7 mouse cellular contexts compared by ENCODE assay signal in genomic region chr1:74787846-74788245, GRCm38 (mm10). TPM values are rescaled to one million over a fixed set of nuclear protein-coding genes. Genes with fewer than 3 reads are reported as not detected.
DNase-seq lines count a peak whose midpoint lies in the region; ATAC-seq and TF ChIP-seq lines count a peak whose summit lies in the region.

No protein-coding gene starts in this region.

- H3K9ac ChIP-seq in CH12.LX (ENCODE audit: insufficient read depth, low read depth) = no peak overlapping the region

- peak overlapping the region; percentile 37 for H3K27ac ChIP-seq in CH12.LX (ENCODE audit: insufficient read depth, low read depth)

- TF ChIP-seq EP300 in CH12.LX (IDR thresholded peaks at IDR 0.05; ENCODE audit: low read length) = no peak

- in situ Hi-C loops in CH12.LX (cut with MboI; ENCODE audit: low pct_ligation_motif_present, low pct_unique_long_range_greater_than_20kb, low sequenced_read_pairs) = no loop called here

- peak; percentile 77 for ATAC-seq in activated CD4-positive, CD25-positive, alpha-beta regulatory T cell, adult 4 months
- ATAC-seq in common myeloid progenitor, adult 5-6 weeks (replicated peaks; ENCODE audit: low read depth, poor library complexity, severe bottlenecking) = peak; percentile 78
- peak; percentile 67 for ATAC-seq in granulocyte monocyte progenitor cell, adult 5-6 weeks (replicated peaks; ENCODE audit: poor library complexity, severe bottlenecking)

- H3K9me3 ChIP-seq in CH12.LX (replicated peaks; ENCODE audit: low read length) = peaks cover 12% of the 10 kb centered on the region

- H3K79me2 ChIP-seq in CH12.LX (replicated peaks; ENCODE audit: control insufficient read depth, extremely low read depth, insufficient read depth, poor library complexity, severe bottlenecking) = peaks cover 8% of the 10 kb centered on the region

- TF ChIP-seq POLR2A in CH12.LX (IDR thresholded peaks at IDR 0.05; ENCODE audit: low read depth, low read length) = no peak

- peak overlapping the region; percentile 48; the same call in 1 of the 2 replicates for H3K4me2 ChIP-seq in CH12.LX (ENCODE audit: insufficient read depth, low read depth, poor library complexity, severe bottlenecking)

- dilution Hi-C loops in CH12.LX (cut with MboI; ENCODE audit: extremely low pct_ligation_motif_present, extremely low pct_unique_long_range_greater_than_20kb, low sequenced_read_pairs) = no loop called here

- peak; percentile 92 for TF ChIP-seq RAD21 in CH12.LX (IDR thresholded peaks at IDR 0.05; ENCODE audit: low read depth, low read length)

- TF ChIP-seq CTCF in CH12.LX (conservative IDR thresholded peaks at IDR 0.05 in 1 of 2, IDR thresholded peaks at IDR 0.05 in 1 of 2; ENCODE audit: low read depth in 2 of 2, low read length in 2 of 2) = peak; percentile 35 to 96; a peak in 3 of 4 replicates

- peaks cover 32 to 50% of the 10 kb centered on the region in 2 experiments for H3K4me1 ChIP-seq in CH12.LX (ENCODE audit: control insufficient read depth in 1 of 2, insufficient read depth in 2 of 2)

- peaks cover 0 to 18% of the 10 kb centered on the region in 2 experiments for H3K36me3 ChIP-seq in CH12.LX (replicated peaks in 1 of 2; ENCODE audit: control insufficient read depth in 1 of 2, insufficient read depth in 1 of 2, low read length in 1 of 2)

- H3K4me3 ChIP-seq in CH12.LX (replicated peaks in 1 of 3; ENCODE audit: low read depth in 2 of 3, low read length in 2 of 3, poor library complexity in 1 of 3) = peak overlapping the region in 2 of 3 experiments; percentile 2 to 49

- peak; percentile 91 for DNase-seq in CH12.LX (ENCODE audit: extremely low read depth)
- peak; percentile 73 to 89 for DNase-seq in kidney, postnatal 25 days
- DNase-seq in lung, postnatal 10 days = peak; percentile 87
- peak; percentile 81 for DNase-seq in retina, postnatal 7 days (ENCODE audit: low read depth, low spot score)

- H3K27me3 ChIP-seq in CH12.LX (replicated peaks) = no peaks in the 10 kb centered on the region

TF ChIP-seq in CH12.LX, 34 proteins besides CTCF, POLR2A, EP300 and RAD21:
- TF ChIP-seq PAX5 (IDR thresholded peaks at IDR 0.05; ENCODE audit: low read length) (no peak), USF1 (IDR thresholded peaks at IDR 0.05; ENCODE audit: low read depth, low read length) (no peak), SIN3A (IDR thresholded peaks at IDR 0.05; ENCODE audit: low read length) (0 out of 2 replicates have a peak, but pooled peaks have one; percentile 40), MAZ (IDR thresholded peaks at IDR 0.05; ENCODE audit: low read depth, low read length) (peak; percentile 57; the same call in 1 of the 2 replicates), TBP (conservative IDR thresholded peaks at IDR 0.05; ENCODE audit: low read depth, low read length) (no peak), ZC3H11A (IDR thresholded peaks at IDR 0.05; ENCODE audit: low read depth, low read length) (peak; percentile 89), CHD1 (IDR thresholded peaks at IDR 0.05; ENCODE audit: low read depth, low read length) (no peak), BHLHE40 (IDR thresholded peaks at IDR 0.05; ENCODE audit: low read depth, low read length) (no peak), MYC (IDR thresholded peaks at IDR 0.05; ENCODE audit: low read depth, low read length) (no peak), CHD2 (IDR thresholded peaks at IDR 0.05; ENCODE audit: low read length) (no peak; the same call in 1 of the 2 replicates), USF2 (conservative IDR thresholded peaks at IDR 0.05; ENCODE audit: low read depth, low read length) (no peak), NRF1 (IDR thresholded peaks at IDR 0.05; ENCODE audit: low read depth, low read length) (no peak), MAFK (IDR thresholded peaks at IDR 0.05; ENCODE audit: insufficient replicate concordance, low read length) (no peak), POLR2AphosphoS2 (IDR thresholded peaks at IDR 0.05; ENCODE audit: low read depth, low read length) (no peak), KAT2A (IDR thresholded peaks at IDR 0.05; ENCODE audit: insufficient replicate concordance, low read length) (no peak), JUN (IDR thresholded peaks at IDR 0.05; ENCODE audit: insufficient read depth, low read depth, low read length) (no peak), GABPA (IDR thresholded peaks at IDR 0.05; ENCODE audit: insufficient replicate concordance, low read depth, low read length) (no peak), JUND (conservative IDR thresholded peaks at IDR 0.05; ENCODE audit: low read depth, low read length) (no peak), UBTF (IDR thresholded peaks at IDR 0.05; ENCODE audit: low read depth, low read length) (no peak), IRF4 (IDR thresholded peaks at IDR 0.05; ENCODE audit: low read depth, low read length) (peak; percentile 35; the same call in 1 of the 2 replicates), ZNF384 (IDR thresholded peaks at IDR 0.05; ENCODE audit: low read depth, low read length) (no peak), ZKSCAN1 (IDR thresholded peaks at IDR 0.05; ENCODE audit: borderline replicate concordance, low read depth, low read length) (no peak), ZMIZ1 (IDR thresholded peaks at IDR 0.05; ENCODE audit: low read depth, low read length) (no peak), RCOR1 (conservative IDR thresholded peaks at IDR 0.05; ENCODE audit: low read depth, low read length) (no peak), HCFC1 (IDR thresholded peaks at IDR 0.05; ENCODE audit: low read depth, low read length) (no peak), E2F4 (IDR thresholded peaks at IDR 0.05; ENCODE audit: insufficient replicate concordance, low read depth, low read length) (no peak), SMC3 (IDR thresholded peaks at IDR 0.05; ENCODE audit: low read depth, low read length) (peak; percentile 98), MAX (IDR thresholded peaks at IDR 0.05; ENCODE audit: low read length) (no peak), ELF1 (IDR thresholded peaks at IDR 0.05; ENCODE audit: low read depth, low read length) (peak; percentile 37; the same call in 1 of the 2 replicates), TCF12 (IDR thresholded peaks at IDR 0.05; ENCODE audit: low read depth, low read length) (peak; percentile 44; the same call in 1 of the 2 replicates), NELFE (IDR thresholded peaks at IDR 0.05; ENCODE audit: low read depth, low read length) (peak; percentile 23; the same call in 1 of the 2 replicates), ETS1 (conservative IDR thresholded peaks at IDR 0.05; ENCODE audit: low read depth, low read length) (no peak), MXI1 (IDR thresholded peaks at IDR 0.05; ENCODE audit: low read depth, low read length) (no peak), MEF2A (IDR thresholded peaks at IDR 0.05; ENCODE audit: borderline replicate concordance, low read depth, low read length) (no peak)

RNA-seq across cellular contexts. Expression of gene Wnt10a, which starts 3.5 kb away (rescaled TPM):
- total RNA-seq in CH12.LX (2012; rRNA removed) = 126 and 184 TPM in 2 replicates
- total RNA-seq in CH12.LX (2014; rRNA removed) = 142 and 155 TPM in 2 replicates
- 170 and 187 TPM in 2 replicates for polyA plus RNA-seq in CH12.LX (2012; ENCODE audit: insufficient read length, low read depth)
- polyA plus RNA-seq in activated CD4-positive, CD25-positive, alpha-beta regulatory T cell, adult 4 months (2017; shearing (Covaris generic)) = under 1 TPM in 1 of 2 experiments, not detected in 1; 0.53 TPM
- total RNA-seq in common myeloid progenitor, adult 5-6 weeks (2017) = not detected in 2 replicates
- not detected in 2 replicates for total RNA-seq in granulocyte monocyte progenitor cell, adult 5-6 weeks (2014; fragmentation: Nextera tagmentation)
- not detected in 2 replicates for total RNA-seq in granulocyte monocyte progenitor cell, adult 5-6 weeks (2017)

RNA-seq across cellular contexts. Expression of gene Wnt6, which starts 16.2 kb away (rescaled TPM):
- total RNA-seq in CH12.LX (2012; rRNA removed) (3.4 and 3.5 TPM in 2 replicates), CH12.LX (2014; rRNA removed) (0.67 and 0.89 TPM in 2 replicates)
- 1.6 and 1.7 TPM in 2 replicates for polyA plus RNA-seq in CH12.LX (2012; ENCODE audit: insufficient read length, low read depth)
- polyA plus RNA-seq in activated CD4-positive, CD25-positive, alpha-beta regulatory T cell, adult 4 months (2017; shearing (Covaris generic)) = not detected
- total RNA-seq in common myeloid progenitor, adult 5-6 weeks (2017) = not detected in 2 replicates
- total RNA-seq in granulocyte monocyte progenitor cell, adult 5-6 weeks (2014; fragmentation: Nextera tagmentation) = not detected in 2 replicates
- 0.21 and 1.2 TPM in 2 replicates for total RNA-seq in granulocyte monocyte progenitor cell, adult 5-6 weeks (2017)

RNA-seq across cellular contexts. Expression of gene Prkag3, which starts 38.8 kb away (rescaled TPM):
- total RNA-seq in CH12.LX (2012; rRNA removed) (0.08 and 0.13 TPM in 2 replicates), CH12.LX (2014; rRNA removed) (0.09 TPM in 1 of 2 replicates, not detected in the other)
- polyA plus RNA-seq in CH12.LX (2012; ENCODE audit: insufficient read length, low read depth) = 0.12 TPM in 1 of 2 replicates, not detected in the other
- polyA plus RNA-seq in activated CD4-positive, CD25-positive, alpha-beta regulatory T cell, adult 4 months (2017; shearing (Covaris generic)) = not detected
- total RNA-seq in common myeloid progenitor, adult 5-6 weeks (2017) = not detected in 2 replicates
- not detected in 2 replicates for total RNA-seq in granulocyte monocyte progenitor cell, adult 5-6 weeks (2014; fragmentation: Nextera tagmentation)
- not detected in 2 replicates for total RNA-seq in granulocyte monocyte progenitor cell, adult 5-6 weeks (2017)

Comparison
In these comparisons a context has a peak if more than half of its experiments do, and no peak if none do; other contexts are left out.
1. Peak in every context shown above with its lines: DNase-seq, ATAC-seq, H3K4me3 ChIP-seq and H3K27ac ChIP-seq.
2. RNA of gene Wnt10a, which starts 3.5 kb away (total RNA-seq): 126 to 184 TPM in CH12.LX; not detected in common myeloid progenitor, adult 5-6 weeks and not detected in granulocyte monocyte progenitor cell, adult 5-6 weeks; every median in the first group is over 100 times any median in the second.